Mouse (Mus musculus) ES-Bruce4 (cell line): ENCODE results near the gene Tgfbr3. TPM values are rescaled to one million over a fixed set of nuclear protein-coding genes. Genes with fewer than 3 reads are reported as not detected.

ENCODE experiments used
- H3K27ac ChIP-seq: 2 replicates; pipeline ENCODE4 v1.5.1; 2012; ENCODE audit warnings: low read length, inconsistent platforms; ENCODE audit not compliant: insufficient read depth
- H3K27me3 ChIP-seq: 2 replicates; pipeline ENCODE4 v1.6.1; 2012; ENCODE audit warnings: mild to moderate bottlenecking, low read length, inconsistent platforms; ENCODE audit not compliant: control insufficient read depth, poor library complexity, insufficient read depth, severe bottlenecking
- H3K36me3 ChIP-seq: 2 replicates; pipeline ENCODE4 v1.6.1; 2012; ENCODE audit warnings: inconsistent platforms, mild to moderate bottlenecking, low read length, moderate library complexity; ENCODE audit not compliant: control insufficient read depth, poor library complexity, insufficient read depth, severe bottlenecking
- H3K4me1 ChIP-seq: one replicate; pipeline ENCODE4 v1.8.1; 2011; ENCODE audit warnings: low read length; ENCODE audit not compliant: control insufficient read depth, insufficient read depth
- H3K4me3 ChIP-seq: 2 replicates; pipeline ENCODE4 v1.5.1; 2011; ENCODE audit warnings: low read depth, mild to moderate bottlenecking, low read length
- H3K9ac ChIP-seq: 2 replicates; pipeline ENCODE4 v1.6.1; 2012; ENCODE audit warnings: low read depth, mild to moderate bottlenecking, inconsistent platforms; ENCODE audit not compliant: poor library complexity, severe bottlenecking
- H3K9me3 ChIP-seq: replicated peaks from 2 replicates; pipeline ENCODE4 v1.6.1; 2012; ENCODE audit warnings: mild to moderate bottlenecking, low read length, inconsistent platforms; ENCODE audit not compliant: control insufficient read depth, poor library complexity, insufficient read depth, severe bottlenecking
- CTCF ChIP-seq: IDR thresholded peaks from one replicate; pipeline ENCODE4 v1.8.1; 2011; ENCODE audit warnings: low read depth, low read length
- EP300 ChIP-seq: IDR thresholded peaks from 2 replicates; pipeline ENCODE4 v1.6.1; 2011; ENCODE audit warnings: low read depth, low read length; ENCODE audit not compliant: insufficient read depth
- POLR2A ChIP-seq: IDR thresholded peaks from one replicate; pipeline ENCODE4 v1.8.1; 2011; ENCODE audit warnings: low read length; ENCODE audit not compliant: insufficient read depth
- polyA plus RNA-seq: library from polyadenylated mRNA; stranded (reverse); fragments of >200 nt; gene quantifications from 2 replicates; pipeline ENCODE4 v1.2.4, GENCODE M21; 2011; ENCODE audit warnings: low read depth; ENCODE audit not compliant: missing spikeins, insufficient read depth, insufficient read length

Gene Tgfbr3
- polyA plus RNA-seq, 1 experiment: 8.8 TPM

DNA sequence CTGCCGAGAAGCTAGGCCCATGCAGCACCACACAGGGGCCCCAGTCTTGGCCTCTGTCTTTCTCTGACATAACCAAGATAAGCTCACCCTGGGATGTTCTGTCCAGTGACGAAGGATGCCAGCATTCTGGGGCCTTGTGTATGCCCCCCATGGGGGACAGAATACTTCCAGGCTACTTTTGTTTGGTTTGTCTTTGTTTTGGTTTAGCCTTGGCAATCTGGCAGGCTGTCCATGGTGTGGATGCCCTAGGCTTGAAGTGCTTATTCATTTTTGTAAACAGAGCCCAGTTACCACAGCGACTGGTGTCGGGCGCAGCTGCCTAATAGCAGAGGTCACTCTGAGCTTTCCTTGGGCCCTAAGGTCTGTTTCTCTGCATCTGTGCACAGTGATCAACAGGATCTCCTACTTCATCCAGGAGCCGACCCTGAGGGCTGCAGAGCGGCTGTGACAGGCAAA, 51.4 kb downstream of the Tgfbr3 start:
- Histone ChIP-seq H3K36me3 (no peaks in the 10 kb centered on the region), H3K9ac (no peak overlapping the region), H3K9me3 (no peaks in the 10 kb centered on the region), H3K27me3 (no peaks in the 10 kb centered on the region), H3K27ac (no peak overlapping the region), H3K4me1 (no peaks in the 10 kb centered on the region), H3K4me3 (no peak overlapping the region)
- TF ChIP-seq CTCF (no peak), POLR2A (no peak), EP300 (no peak)

DNA sequence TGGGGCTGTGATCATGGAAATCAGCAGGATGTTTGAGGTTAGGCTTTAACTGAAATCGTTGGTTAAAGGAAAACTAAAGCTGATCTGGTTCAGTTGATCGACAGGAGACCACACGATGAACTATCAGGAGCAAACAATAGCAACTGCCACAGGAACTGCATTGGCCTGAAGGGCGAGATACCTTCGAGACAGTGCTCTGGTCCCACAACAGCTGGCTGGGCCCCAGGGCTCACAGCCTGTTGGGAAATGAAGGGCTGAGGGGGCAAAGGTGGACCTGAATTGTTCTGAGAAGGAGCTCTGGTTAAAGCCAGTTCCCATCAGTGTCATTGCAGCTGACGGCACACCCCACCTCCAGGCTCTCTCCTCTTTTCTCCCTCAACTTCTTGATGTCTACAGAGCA, 52.5 kb downstream of the Tgfbr3 start:
- TF ChIP-seq CTCF: no peak
- TF ChIP-seq EP300: no peak
- no peak for TF ChIP-seq POLR2A
- Histone ChIP-seq H3K27ac (no peak overlapping the region), H3K4me1 (no peaks in the 10 kb centered on the region)

DNA sequence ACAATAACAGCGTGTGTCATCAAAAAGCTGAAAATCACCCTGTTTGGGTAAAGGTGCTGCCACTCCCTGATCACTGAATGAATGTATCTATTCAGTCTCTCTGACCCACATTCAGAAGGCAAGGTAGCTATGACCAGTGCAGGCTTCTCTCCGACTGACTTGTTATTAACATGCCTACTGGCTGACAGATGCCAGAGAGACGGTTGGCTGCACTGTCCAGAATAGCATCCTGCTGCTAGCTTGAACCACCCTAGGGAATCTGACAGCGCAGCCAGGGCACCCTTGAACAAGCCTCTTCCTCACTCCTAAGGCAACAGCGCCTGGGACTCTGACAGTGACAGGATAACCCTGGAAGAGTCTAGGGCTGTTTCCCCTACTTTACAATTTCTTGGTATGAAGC, 53.4 kb downstream of the Tgfbr3 start:
- no peak overlapping the region for H3K9ac ChIP-seq
- no peak for TF ChIP-seq CTCF
- TF ChIP-seq EP300: no peak
- TF ChIP-seq POLR2A: no peak
- H3K9me3 ChIP-seq: no peaks in the 10 kb centered on the region
- H3K27me3 ChIP-seq: no peaks in the 10 kb centered on the region
- H3K36me3 ChIP-seq: no peaks in the 10 kb centered on the region
- H3K27ac ChIP-seq: no peak overlapping the region
- no peaks in the 10 kb centered on the region for H3K4me1 ChIP-seq
- H3K4me3 ChIP-seq: no peak overlapping the region

More for the DNA sequence above, 52.5 kb downstream of the Tgfbr3 start:
- H3K4me3 ChIP-seq: no peak overlapping the region
- H3K9ac ChIP-seq: no peak overlapping the region
- no peaks in the 10 kb centered on the region for H3K27me3 ChIP-seq
- no peaks in the 10 kb centered on the region for H3K36me3 ChIP-seq
- H3K9me3 ChIP-seq: no peaks in the 10 kb centered on the region

DNA sequence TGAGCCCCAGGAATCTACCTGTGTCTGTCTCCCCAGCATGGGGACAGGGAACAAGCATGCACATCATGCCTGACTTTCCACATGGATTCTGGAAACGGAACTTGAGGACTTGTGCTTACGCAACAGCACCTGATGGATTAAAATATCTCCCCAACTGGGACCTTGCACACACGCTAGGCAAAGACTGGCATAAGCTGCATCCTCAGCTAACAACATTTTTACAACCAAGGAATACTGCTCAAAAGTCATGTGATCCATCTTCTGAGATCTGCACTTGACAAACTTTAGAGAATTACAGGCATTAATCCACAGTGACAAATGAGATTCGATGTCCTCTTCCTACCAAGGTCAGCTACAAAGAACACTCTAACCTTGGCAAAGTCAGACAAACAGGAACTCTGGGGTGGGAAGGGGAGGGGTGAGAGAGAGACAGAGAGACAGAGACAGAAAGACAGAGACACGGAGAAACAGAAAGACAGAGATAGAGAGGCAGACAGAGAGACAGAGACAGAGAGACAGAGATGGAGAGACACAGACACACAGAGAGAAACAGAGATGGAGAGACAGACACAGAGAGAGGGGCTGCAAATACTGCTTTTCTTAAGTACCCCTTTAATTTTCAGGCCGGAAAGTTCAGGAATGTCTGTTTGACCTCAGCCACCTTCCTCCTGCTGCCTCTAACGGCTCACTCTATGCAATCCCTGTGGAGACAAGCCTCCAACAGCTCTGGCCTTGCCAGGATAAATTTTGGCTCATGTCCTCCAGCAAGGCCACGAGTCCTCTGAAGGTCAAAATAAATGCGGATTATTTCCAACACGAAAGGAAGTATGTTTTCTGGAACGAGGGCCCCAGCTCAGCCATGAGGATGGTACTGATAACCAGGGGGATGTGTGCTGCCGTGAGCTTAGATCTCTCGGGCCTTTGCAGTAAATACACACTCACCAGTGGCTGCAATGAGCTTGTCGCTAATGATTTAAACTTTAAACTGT, 55.8 kb downstream of the Tgfbr3 start:
- H3K27ac ChIP-seq: no peak overlapping the region
- no peak overlapping the region for H3K9ac ChIP-seq
- H3K4me1 ChIP-seq: no peaks in the 10 kb centered on the region
- no peaks in the 10 kb centered on the region for H3K36me3 ChIP-seq
- no peak for TF ChIP-seq EP300
- TF ChIP-seq CTCF: no peak
- TF ChIP-seq POLR2A: no peak
- H3K27me3 ChIP-seq: no peaks in the 10 kb centered on the region; the same call in 1 of the 2 replicates
- no peak overlapping the region for H3K4me3 ChIP-seq
- H3K9me3 ChIP-seq: no peaks in the 10 kb centered on the region

DNA sequence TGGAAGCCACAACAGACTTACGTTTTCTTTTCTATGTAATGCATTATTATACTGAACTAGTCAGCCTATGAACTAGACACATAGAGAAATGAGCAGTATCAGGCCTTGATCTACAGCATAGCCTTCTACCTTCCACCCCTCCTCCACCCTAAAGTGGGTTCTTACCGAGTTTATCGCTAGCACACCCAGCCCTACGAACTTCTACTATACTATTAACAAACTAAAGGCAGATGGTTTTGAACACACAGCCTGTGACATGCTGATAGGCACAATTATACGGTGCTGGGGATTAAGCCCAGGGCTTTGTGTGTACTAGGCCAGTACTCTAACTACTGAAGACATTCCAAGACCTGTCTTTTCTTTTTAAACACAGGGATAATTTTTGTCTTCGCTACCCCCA, 59.2 kb downstream of the Tgfbr3 start:
- no peaks in the 10 kb centered on the region; the same call in 1 of the 2 replicates for H3K27me3 ChIP-seq
- no peaks in the 10 kb centered on the region for H3K4me1 ChIP-seq
- no peak overlapping the region for H3K27ac ChIP-seq
- no peak overlapping the region for H3K9ac ChIP-seq
- no peaks in the 10 kb centered on the region for H3K36me3 ChIP-seq
- H3K4me3 ChIP-seq: no peak overlapping the region
- no peaks in the 10 kb centered on the region for H3K9me3 ChIP-seq
- TF ChIP-seq CTCF (no peak), EP300 (no peak), POLR2A (no peak)

DNA sequence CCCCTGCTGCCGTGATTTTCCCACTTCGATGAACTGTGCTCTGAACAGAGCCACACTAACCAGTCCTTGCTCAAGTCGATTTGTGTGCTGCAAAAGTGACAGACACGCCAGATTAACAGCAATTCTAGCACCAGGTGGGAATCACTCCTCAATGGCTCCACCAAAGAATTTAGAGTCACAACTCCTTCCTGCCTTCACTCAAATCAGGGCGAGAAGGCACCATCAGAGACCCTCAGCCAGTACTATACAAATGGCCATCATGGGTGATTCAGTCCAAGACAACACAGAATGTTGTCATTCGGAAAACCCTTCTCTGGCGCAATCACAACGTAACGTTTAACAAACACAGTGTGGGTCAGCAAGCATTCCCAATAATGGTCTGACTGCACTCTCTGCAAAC, 60.4 kb downstream of the Tgfbr3 start:
- Histone ChIP-seq H3K9ac (no peak overlapping the region), H3K9me3 (no peaks in the 10 kb centered on the region), H3K27me3 (no peaks in the 10 kb centered on the region; the same call in 1 of the 2 replicates), H3K27ac (no peak overlapping the region), H3K36me3 (no peaks in the 10 kb centered on the region), H3K4me1 (no peaks in the 10 kb centered on the region), H3K4me3 (no peak overlapping the region)
- TF ChIP-seq CTCF: no peak
- no peak for TF ChIP-seq POLR2A
- TF ChIP-seq EP300: no peak
